11 mouse cellular contexts compared by ENCODE assay signal in genomic region chr7:16995345-16995744, GRCm38 (mm10). TPM values are rescaled to one million over a fixed set of nuclear protein-coding genes. Genes with fewer than 3 reads are reported as not detected.
DNase-seq lines count a peak whose midpoint lies in the region; ATAC-seq and TF ChIP-seq lines count a peak whose summit lies in the region.
"Had no signal": no experiment of that assay in that cellular context is flagged by ENCODE, and none has a peak within 500 bp of the region (broad histone marks: within the 10 kb centered on the region; RNA-seq: fewer than 3 reads in every experiment).

No protein-coding gene starts in this region.

- H3K9me3 ChIP-seq in heart, embryonic 10.5 days: no peaks in the 10 kb centered on the region
- no peaks in the 10 kb centered on the region for H3K9me3 ChIP-seq in liver, embryonic 14.5 days (ENCODE audit: control insufficient read depth, low read length)
- H3K9me3 ChIP-seq in stomach, postnatal 0 days (ENCODE audit: control insufficient read depth, low read length): no peaks in the 10 kb centered on the region

- no peak for TF ChIP-seq CTCF in testis, adult 2 months (IDR thresholded peaks at IDR 0.05; ENCODE audit: control insufficient read depth, insufficient read depth, insufficient replicate concordance, low read depth, low read length)
- no peak for TF ChIP-seq CTCF in liver, embryonic 14.5 days (IDR thresholded peaks at IDR 0.05; ENCODE audit: low read depth)
- no peak for TF ChIP-seq CTCF in stomach, postnatal 0 days (IDR thresholded peaks at IDR 0.05; ENCODE audit: low read depth)

- TF ChIP-seq POLR2A in testis, adult 2 months (IDR thresholded peaks at IDR 0.05; ENCODE audit: control insufficient read depth, low read depth, low read length): no peak

- no peak for ATAC-seq in liver, embryonic 14.5 days (ENCODE audit: insufficient read depth)
- ATAC-seq in stomach, postnatal 0 days (ENCODE audit: low FRiP score, low TSS enrichment): no peak

- 93% methylated on average over 4 of the region's 4 CpGs for WGBS in heart, embryonic 10.5 days
- 88% methylated on average over 4 of the region's 4 CpGs for WGBS in liver, embryonic 14.5 days (ENCODE audit: insufficient replicate concordance)
- 53% methylated on average over 4 of the region's 4 CpGs for WGBS in stomach, postnatal 0 days

- peak overlapping the region; percentile 82 for H3K4me3 ChIP-seq in heart, embryonic 10.5 days
- peak overlapping the region; percentile 70; the same call in 1 of the 2 replicates for H3K4me3 ChIP-seq in testis, adult 2 months (ENCODE audit: control insufficient read depth, low read depth, low read length)
- no peak overlapping the region for H3K4me3 ChIP-seq in liver, embryonic 14.5 days (ENCODE audit: insufficient read depth in 1 of 2, low read depth in 2 of 2, low read length in 2 of 2)
- H3K4me3 ChIP-seq in stomach, postnatal 0 days (ENCODE audit: low read depth, low read length): peak overlapping the region; percentile 57

- peak overlapping the region; percentile 66 for H3K4me2 ChIP-seq in liver, embryonic 14.5 days (ENCODE audit: low read depth)
- peak overlapping the region; percentile 67 for H3K4me2 ChIP-seq in stomach, postnatal 0 days (replicated peaks; ENCODE audit: low read depth)

- no peaks in the 10 kb centered on the region for H3K27me3 ChIP-seq in heart, embryonic 10.5 days (ENCODE audit: insufficient read depth, poor library complexity, severe bottlenecking)
- H3K27me3 ChIP-seq in testis, adult 2 months (ENCODE audit: control insufficient read depth, insufficient read depth, low read length): no peaks in the 10 kb centered on the region
- H3K27me3 ChIP-seq in liver, embryonic 14.5 days (ENCODE audit: control insufficient read depth, insufficient read depth, low read length): peaks cover 2% of the 10 kb centered on the region; the same call in 1 of the 2 replicates
- no peaks in the 10 kb centered on the region for H3K27me3 ChIP-seq in stomach, postnatal 0 days (ENCODE audit: control insufficient read depth, insufficient read depth, low read length)

- no peak overlapping the region for H3K9ac ChIP-seq in liver, embryonic 14.5 days (replicated peaks)
- peak overlapping the region; percentile 70 for H3K9ac ChIP-seq in stomach, postnatal 0 days (ENCODE audit: low read length)

- H3K36me3 ChIP-seq in heart, embryonic 10.5 days: peaks cover 51% of the 10 kb centered on the region
- no peaks in the 10 kb centered on the region for H3K36me3 ChIP-seq in testis, adult 2 months (ENCODE audit: control insufficient read depth, insufficient read depth, low read length)
- H3K36me3 ChIP-seq in liver, embryonic 14.5 days (replicated peaks; ENCODE audit: control insufficient read depth, insufficient read depth, low read depth): no peaks in the 10 kb centered on the region
- H3K36me3 ChIP-seq in stomach, postnatal 0 days (ENCODE audit: control insufficient read depth, insufficient read depth, low read length): peaks cover under 1% of the 10 kb centered on the region; the same call in 1 of the 2 replicates

- H3K4me1 ChIP-seq in heart, embryonic 10.5 days: peaks cover 60% of the 10 kb centered on the region
- H3K4me1 ChIP-seq in testis, adult 2 months (ENCODE audit: control insufficient read depth, insufficient read depth, low read length): peaks cover 12% of the 10 kb centered on the region
- H3K4me1 ChIP-seq in liver, embryonic 14.5 days (replicated peaks; ENCODE audit: control insufficient read depth in 2 of 2, insufficient read depth in 2 of 2, low read length in 1 of 2): peaks cover 5 to 29% of the 10 kb centered on the region in 2 experiments
- H3K4me1 ChIP-seq in stomach, postnatal 0 days (replicated peaks; ENCODE audit: control insufficient read depth, insufficient read depth): peaks cover 2% of the 10 kb centered on the region; the same call in 1 of the 2 replicates

- peak overlapping the region; percentile 97; the same call in 1 of the 2 replicates for H3K27ac ChIP-seq in heart, embryonic 10.5 days
- H3K27ac ChIP-seq in testis, adult 2 months (ENCODE audit: control insufficient read depth, insufficient read depth, low read depth, low read length): no peak overlapping the region
- H3K27ac ChIP-seq in liver, embryonic 14.5 days: no peak overlapping the region
- no peak overlapping the region for H3K27ac ChIP-seq in stomach, postnatal 0 days (replicated peaks)

- TF ChIP-seq EP300 in liver, embryonic 14.5 days (IDR thresholded peaks at IDR 0.05; ENCODE audit: low read depth): no peak
- TF ChIP-seq EP300 in stomach, postnatal 0 days (optimal IDR thresholded peaks at IDR 0.05): no peak

- no peak for DNase-seq in heart, embryonic 10.5 days (ENCODE audit: low spot score)
- DNase-seq in heart, postnatal 4 days: no peak
- no peak for DNase-seq in testis, postnatal 14 days (ENCODE audit: low spot score)
- no peak for DNase-seq in liver, embryonic 14.5 days (ENCODE audit: low read depth in 3 of 3, low spot score in 3 of 3)
- DNase-seq in stomach, postnatal 0 days (ENCODE audit: low spot score): peak; percentile 12
- no peak for DNase-seq in urinary bladder, postnatal 25 days (ENCODE audit: low spot score)
- DNase-seq in urinary bladder, postnatal 14 days (ENCODE audit: low spot score): no peak
- DNase-seq: cerebellum, adult 11-12 months; layer of hippocampus, adult 9-11 months had no signal

RNA-seq across cellular contexts. Expression of gene Ccdc8, which starts 2.8 kb away (rescaled TPM):
- polyA plus RNA-seq in heart, embryonic 10.5 days (2016; fragmentation: Nextera tagmentation; extraction: Ambion mirVana): 13.3 and 19.7 TPM in 2 replicates
- 10 to 100 TPM; 22.0 to 24.5 TPM for total RNA-seq in heart, postnatal 4 days (2021)
- polyA plus RNA-seq in testis, adult 2 months (2012; rRNA removed): 1.6 TPM in 2 replicates
- 2.0 and 2.7 TPM in 2 replicates for polyA plus RNA-seq in liver, embryonic 14.5 days (2012; rRNA removed)
- 1.5 and 2.3 TPM in 2 replicates for polyA plus RNA-seq in liver, embryonic 14.5 days (2014; fragmentation: Nextera tagmentation; extraction: Ambion mirVana)
- polyA plus RNA-seq in stomach, postnatal 0 days (2015; fragmentation: Nextera tagmentation; extraction: Ambion mirVana): 4.7 and 6.7 TPM in 2 replicates

RNA-seq across cellular contexts. Expression of gene Gm42372, which starts 12.5 kb away (rescaled TPM):
- polyA plus RNA-seq in heart, embryonic 10.5 days (2016; fragmentation: Nextera tagmentation; extraction: Ambion mirVana): 0.22 and 0.24 TPM in 2 replicates
- total RNA-seq in heart, postnatal 4 days (2021): under 1 TPM in 1 of 2 experiments, not detected in 1; 0.05 TPM
- 1.8 and 2.4 TPM in 2 replicates for polyA plus RNA-seq in testis, adult 2 months (2012; rRNA removed)
- 0.01 and 0.02 TPM in 2 replicates for polyA plus RNA-seq in liver, embryonic 14.5 days (2012; rRNA removed)
- polyA plus RNA-seq in liver, embryonic 14.5 days (2014; fragmentation: Nextera tagmentation; extraction: Ambion mirVana): 0.03 and 0.04 TPM in 2 replicates
- polyA plus RNA-seq in stomach, postnatal 0 days (2015; fragmentation: Nextera tagmentation; extraction: Ambion mirVana): 0.15 and 0.16 TPM in 2 replicates
- total RNA-seq: gastrocnemius, adult 18-20 months had no signal

RNA-seq across cellular contexts. Expression of gene Ppp5c, which starts 32.4 kb away (rescaled TPM):
- 112 and 124 TPM in 2 replicates for polyA plus RNA-seq in heart, embryonic 10.5 days (2016; fragmentation: Nextera tagmentation; extraction: Ambion mirVana)
- 100 to 1,000 TPM; 109 TPM for total RNA-seq in heart, postnatal 4 days (2021)
- polyA plus RNA-seq in testis, adult 2 months (2012; rRNA removed): 80.7 and 84.7 TPM in 2 replicates
- polyA plus RNA-seq in liver, embryonic 14.5 days (2012; rRNA removed): 61.7 and 68.3 TPM in 2 replicates
- 38.5 and 42.8 TPM in 2 replicates for polyA plus RNA-seq in liver, embryonic 14.5 days (2014; fragmentation: Nextera tagmentation; extraction: Ambion mirVana)
- 51.6 and 57.5 TPM in 2 replicates for polyA plus RNA-seq in stomach, postnatal 0 days (2015; fragmentation: Nextera tagmentation; extraction: Ambion mirVana)

RNA-seq across cellular contexts. Expression of gene Pnmal1, which starts 35.9 kb away (rescaled TPM):
- 0.16 and 0.30 TPM in 2 replicates for polyA plus RNA-seq in heart, embryonic 10.5 days (2016; fragmentation: Nextera tagmentation; extraction: Ambion mirVana)
- not detected for total RNA-seq in heart, postnatal 4 days (2021)
- 7.6 and 7.8 TPM in 2 replicates for polyA plus RNA-seq in testis, adult 2 months (2012; rRNA removed)
- polyA plus RNA-seq in liver, embryonic 14.5 days (2012; rRNA removed): 0.01 and 0.03 TPM in 2 replicates
- 0.03 TPM in 1 of 2 replicates, not detected in the other for polyA plus RNA-seq in liver, embryonic 14.5 days (2014; fragmentation: Nextera tagmentation; extraction: Ambion mirVana)
- 1.7 and 1.8 TPM in 2 replicates for polyA plus RNA-seq in stomach, postnatal 0 days (2015; fragmentation: Nextera tagmentation; extraction: Ambion mirVana)
- total RNA-seq: gastrocnemius, adult 18-20 months had no signal

RNA-seq across cellular contexts. Expression of gene Pnmal2, which starts 50.9 kb away (rescaled TPM):
- polyA plus RNA-seq in heart, embryonic 10.5 days (2016; fragmentation: Nextera tagmentation; extraction: Ambion mirVana): 1.7 and 2.2 TPM in 2 replicates
- 1 to 10 TPM; 6.3 to 7.3 TPM for total RNA-seq in heart, postnatal 4 days (2021)
- 34.2 and 41.6 TPM in 2 replicates for polyA plus RNA-seq in testis, adult 2 months (2012; rRNA removed)
- polyA plus RNA-seq in liver, embryonic 14.5 days (2012; rRNA removed): 0.04 and 0.08 TPM in 2 replicates
- 0.08 and 0.14 TPM in 2 replicates for polyA plus RNA-seq in liver, embryonic 14.5 days (2014; fragmentation: Nextera tagmentation; extraction: Ambion mirVana)
- 4.7 and 4.8 TPM in 2 replicates for polyA plus RNA-seq in stomach, postnatal 0 days (2015; fragmentation: Nextera tagmentation; extraction: Ambion mirVana)

Comparison
In these comparisons a context has a peak if more than half of its experiments do, and no peak if none do; other contexts are left out.
1. H3K4me3 ChIP-seq: peak in heart, embryonic 10.5 days (single experiment), testis, adult 2 months (single experiment) and stomach, postnatal 0 days (single experiment); none in liver, embryonic 14.5 days (0 of 2).